Mouse (Mus musculus): ENCODE measurements around the gene Mettl14. TPM values are rescaled to one million over a fixed set of nuclear protein-coding genes. Genes with fewer than 3 reads are reported as not detected.

Gene Mettl14
- polyA plus RNA-seq, 1 experiment from 2014 or later = 19.9 TPM

GRCm38 (mm10) chr3:123335480-123335879 lies 50.4 kb downstream of the Mettl14 start:
- Histone ChIP-seq H3K27ac (replicated peaks) (no peak overlapping the region), H3K36me3 (no peaks in the 10 kb centered on the region), H3K4me3 (replicated peaks) (no peak overlapping the region), H3K4me2 (no peak overlapping the region), H3K9me3 (replicated peaks) (no peaks in the 10 kb centered on the region), H3K4me1 (peaks cover 11% of the 10 kb centered on the region), H3K9ac (replicated peaks) (no peak overlapping the region), H3K27me3 (replicated peaks) (no peaks in the 10 kb centered on the region)
- no peak for ATAC-seq (ENCODE audit: low FRiP score)
- WGBS = 61% methylated on average over 3 of the region's 3 CpGs

- 0 out of 2 replicates have a peak overlapping the region, but pooled peaks have one; percentile 18 for H3K27ac ChIP-seq (replicated peaks)
- ATAC-seq (ENCODE audit: low FRiP score) = no peak
- H3K27me3 ChIP-seq (replicated peaks) = no peaks in the 10 kb centered on the region
- H3K4me1 ChIP-seq = peaks cover 11% of the 10 kb centered on the region
- no peak overlapping the region for H3K4me2 ChIP-seq
- 78% methylated on average over 7 of the region's 7 CpGs for WGBS
- no peaks in the 10 kb centered on the region for H3K9me3 ChIP-seq (replicated peaks)
- H3K36me3 ChIP-seq = no peaks in the 10 kb centered on the region
- H3K9ac ChIP-seq (replicated peaks) = no peak overlapping the region
- no peak overlapping the region for H3K4me3 ChIP-seq (replicated peaks)
Observed at GRCm38 (mm10) chr3:123334947-123335346, 51.0 kb downstream of the Mettl14 start.

- Histone ChIP-seq H3K4me3 (replicated peaks) (no peak overlapping the region), H3K9me3 (replicated peaks) (no peaks in the 10 kb centered on the region), H3K27ac (replicated peaks) (no peak overlapping the region), H3K4me1 (peaks cover 7% of the 10 kb centered on the region; the same call in 1 of the 2 replicates), H3K9ac (replicated peaks) (no peak overlapping the region), H3K4me2 (no peak overlapping the region), H3K27me3 (replicated peaks) (no peaks in the 10 kb centered on the region), H3K36me3 (no peaks in the 10 kb centered on the region)
- no peak for ATAC-seq (ENCODE audit: low FRiP score)
- 46% methylated on average over 4 of the region's 4 CpGs for WGBS
Observed at GRCm38 (mm10) chr3:123333055-123333424, 52.9 kb downstream of the Mettl14 start.

GRCm38 (mm10) chr3:123332330-123333054 lies 53.4 kb downstream of the Mettl14 start:
- no peak for ATAC-seq (ENCODE audit: low FRiP score)
- Histone ChIP-seq H3K27me3 (replicated peaks) (no peaks in the 10 kb centered on the region), H3K27ac (replicated peaks) (no peak overlapping the region), H3K36me3 (no peaks in the 10 kb centered on the region), H3K9ac (replicated peaks) (no peak overlapping the region), H3K4me2 (no peak overlapping the region), H3K4me3 (replicated peaks) (no peak overlapping the region), H3K4me1 (peaks cover 7% of the 10 kb centered on the region; the same call in 1 of the 2 replicates), H3K9me3 (replicated peaks) (no peaks in the 10 kb centered on the region)
- 97% methylated on average over 2 of the region's 2 CpGs for WGBS

DNA sequence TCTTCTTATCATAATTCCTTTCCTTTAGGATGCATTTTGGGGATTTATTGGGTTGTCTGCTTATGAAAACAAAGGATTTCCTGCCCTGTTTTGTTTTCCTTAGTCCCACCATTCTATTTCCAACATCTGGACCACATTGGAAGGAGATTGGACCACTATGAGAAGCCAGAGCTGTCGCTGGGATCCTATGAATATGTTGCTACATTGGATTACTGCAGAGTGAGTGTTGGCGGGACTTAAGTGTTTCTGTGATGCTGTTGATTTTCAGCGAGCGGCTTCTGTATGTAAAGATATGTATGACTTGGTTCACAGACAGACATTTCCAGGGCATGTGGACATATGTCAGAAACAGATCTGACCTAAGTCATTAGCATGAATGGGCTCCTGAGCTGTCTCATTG lies 55.7 kb downstream of the Mettl14 start:
- H3K9ac ChIP-seq (replicated peaks) = no peak overlapping the region
- no peak for ATAC-seq (ENCODE audit: low FRiP score)
- H3K4me2 ChIP-seq = no peak overlapping the region
- peaks cover 5% of the 10 kb centered on the region; the same call in 1 of the 2 replicates for H3K4me1 ChIP-seq
- no peak overlapping the region for H3K27ac ChIP-seq (replicated peaks)
- H3K36me3 ChIP-seq = no peaks in the 10 kb centered on the region
- no peaks in the 10 kb centered on the region for H3K27me3 ChIP-seq (replicated peaks)
- H3K9me3 ChIP-seq (replicated peaks) = no peaks in the 10 kb centered on the region
- H3K4me3 ChIP-seq (replicated peaks) = no peak overlapping the region
- 89% methylated on average over 4 of the region's 4 CpGs for WGBS

GRCm38 (mm10) chr3:123329251-123329650 lies 56.7 kb downstream of the Mettl14 start:
- Histone ChIP-seq H3K9ac (replicated peaks) (no peak overlapping the region), H3K27ac (replicated peaks) (0 out of 2 replicates have a peak overlapping the region, but pooled peaks have one; percentile 13), H3K36me3 (no peaks in the 10 kb centered on the region), H3K27me3 (replicated peaks) (no peaks in the 10 kb centered on the region), H3K4me2 (no peak overlapping the region), H3K9me3 (replicated peaks) (no peaks in the 10 kb centered on the region), H3K4me1 (0 out of 2 replicates have a peak, but pooled peaks cover 2% of the 10 kb centered on the region), H3K4me3 (replicated peaks) (no peak overlapping the region)
- 61% methylated on average over 6 of the region's 6 CpGs for WGBS
- peak; percentile 76; the same call in 1 of the 2 replicates for ATAC-seq (ENCODE audit: low FRiP score)

DNA sequence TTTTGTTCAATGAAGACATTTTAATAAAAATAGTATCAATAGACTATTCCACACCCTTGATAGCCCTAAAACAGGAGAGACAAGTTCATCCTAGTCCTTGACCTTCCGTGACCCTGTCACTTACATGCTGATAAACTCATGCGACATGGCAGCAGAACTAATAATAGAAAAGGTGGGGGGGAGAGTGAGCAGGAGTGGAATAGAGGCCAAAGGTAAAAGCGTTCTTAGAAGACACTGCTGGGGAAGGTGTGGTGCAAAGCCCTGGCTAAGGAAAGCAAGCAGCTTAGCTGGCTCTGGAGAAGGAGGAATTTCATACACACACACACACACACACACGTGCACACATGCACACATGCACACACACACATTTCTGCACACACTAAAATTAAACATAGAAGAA lies 61.6 kb downstream of the Mettl14 start:
- no peak for ATAC-seq (ENCODE audit: low FRiP score)
- WGBS = 82% methylated on average over 4 of the region's 4 CpGs

DNA sequence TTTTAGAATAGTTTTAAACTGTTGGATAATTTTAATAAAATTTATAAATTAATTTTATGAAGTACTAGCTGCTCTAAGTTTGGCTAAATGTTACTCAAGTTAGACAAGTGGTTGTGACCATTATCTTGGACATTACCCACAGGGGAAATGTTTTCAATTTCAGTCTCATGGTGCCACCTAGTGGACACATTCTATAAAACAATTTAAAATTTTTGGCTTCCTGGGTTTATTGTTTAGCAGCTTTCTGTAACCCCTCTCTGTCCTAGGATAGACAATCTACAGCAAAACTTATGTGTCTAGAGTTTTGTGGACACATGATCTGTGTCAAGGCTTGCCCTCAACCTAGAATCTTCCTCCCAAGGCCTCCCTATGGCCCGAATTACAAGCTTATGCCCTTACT lies 63.8 kb downstream of the Mettl14 start:
- H3K4me3 ChIP-seq (replicated peaks) = no peak overlapping the region
- no peaks in the 10 kb centered on the region for H3K36me3 ChIP-seq
- 30% methylated on average over 1 of the region's 1 CpGs for WGBS
- no peak overlapping the region for H3K27ac ChIP-seq (replicated peaks)
- no peak overlapping the region for H3K9ac ChIP-seq (replicated peaks)
- H3K4me1 ChIP-seq = 0 out of 2 replicates have a peak, but pooled peaks cover 2% of the 10 kb centered on the region
- no peak overlapping the region for H3K4me2 ChIP-seq
- no peaks in the 10 kb centered on the region for H3K9me3 ChIP-seq (replicated peaks)
- ATAC-seq (ENCODE audit: low FRiP score) = no peak
- H3K27me3 ChIP-seq (replicated peaks) = no peaks in the 10 kb centered on the region

More for the DNA sequence above, 61.6 kb downstream of the Mettl14 start:
- Histone ChIP-seq H3K4me1 (0 out of 2 replicates have a peak, but pooled peaks cover 2% of the 10 kb centered on the region), H3K9me3 (replicated peaks) (no peaks in the 10 kb centered on the region), H3K4me2 (no peak overlapping the region), H3K4me3 (replicated peaks) (no peak overlapping the region), H3K27ac (replicated peaks) (no peak overlapping the region), H3K36me3 (no peaks in the 10 kb centered on the region), H3K9ac (replicated peaks) (no peak overlapping the region), H3K27me3 (replicated peaks) (no peaks in the 10 kb centered on the region)

GRCm38 (mm10) chr3:123321612-123322011 lies 64.3 kb downstream of the Mettl14 start:
- ATAC-seq (ENCODE audit: low FRiP score) = peak; percentile 24; the same call in 1 of the 2 replicates
- H3K36me3 ChIP-seq = no peaks in the 10 kb centered on the region
- no peak overlapping the region for H3K4me3 ChIP-seq (replicated peaks)
- H3K9ac ChIP-seq (replicated peaks) = no peak overlapping the region
- 0 out of 2 replicates have a peak, but pooled peaks cover 2% of the 10 kb centered on the region for H3K4me1 ChIP-seq
- H3K27me3 ChIP-seq (replicated peaks) = no peaks in the 10 kb centered on the region
- no peak overlapping the region for H3K4me2 ChIP-seq
- no peaks in the 10 kb centered on the region for H3K9me3 ChIP-seq (replicated peaks)
- 79% methylated on average over 6 of the region's 6 CpGs for WGBS
- H3K27ac ChIP-seq (replicated peaks) = no peak overlapping the region

- no peaks in the 10 kb centered on the region for H3K27me3 ChIP-seq (replicated peaks)
- H3K27ac ChIP-seq (replicated peaks) = no peak overlapping the region
- H3K9ac ChIP-seq (replicated peaks) = no peak overlapping the region
- 82% methylated on average over 9 of the region's 9 CpGs for WGBS
- H3K4me2 ChIP-seq = no peak overlapping the region
- H3K9me3 ChIP-seq (replicated peaks) = no peaks in the 10 kb centered on the region
- 0 out of 2 replicates have a peak, but pooled peaks cover 2% of the 10 kb centered on the region for H3K4me1 ChIP-seq
- no peak for ATAC-seq (ENCODE audit: low FRiP score)
- H3K36me3 ChIP-seq = no peaks in the 10 kb centered on the region
- H3K4me3 ChIP-seq (replicated peaks) = no peak overlapping the region
Observed at GRCm38 (mm10) chr3:123320341-123320740, 65.6 kb downstream of the Mettl14 start.

Measured in neural tube, embryonic 15.5 days (tissue).